Mouse (Mus musculus): Measurements from ENCODE around the gene Spen.

DNA sequence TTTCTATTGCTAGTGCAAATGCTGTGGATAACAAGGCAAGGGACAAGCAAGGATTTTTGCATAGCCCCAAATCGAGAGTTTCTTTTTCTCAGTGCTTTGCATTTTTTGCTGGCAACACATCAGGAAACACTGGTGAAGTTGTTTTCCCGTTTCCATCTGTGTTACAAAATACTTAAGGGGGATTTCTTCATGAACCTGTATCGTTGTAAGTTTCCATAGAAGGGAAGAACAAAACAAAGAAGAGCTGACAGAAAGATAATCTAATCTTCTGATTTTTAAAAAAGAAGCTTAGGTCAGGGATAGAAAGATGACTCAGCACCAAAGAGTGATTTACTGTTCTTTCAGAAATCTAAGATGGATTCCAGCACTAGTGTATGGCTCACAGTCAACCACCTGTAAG is 2.4 kb upstream of the Spen start:
- TF ChIP-seq CTCF (IDR thresholded peaks at IDR 0.05) (no peak), EP300 (IDR thresholded peaks at IDR 0.05; ENCODE audit: insufficient read depth, low read depth, low read length) (no peak)

Measured in heart, adult 2 months (tissue).